Mouse (Mus musculus): ENCODE results near the gene Serpina3i. TPM values are rescaled to one million over a fixed set of nuclear protein-coding genes. Genes with fewer than 3 reads are reported as not detected.

The Serpina3i gene
- polyA plus RNA-seq, 2 experiments: 0.55 to 1.4 TPM

DNA sequence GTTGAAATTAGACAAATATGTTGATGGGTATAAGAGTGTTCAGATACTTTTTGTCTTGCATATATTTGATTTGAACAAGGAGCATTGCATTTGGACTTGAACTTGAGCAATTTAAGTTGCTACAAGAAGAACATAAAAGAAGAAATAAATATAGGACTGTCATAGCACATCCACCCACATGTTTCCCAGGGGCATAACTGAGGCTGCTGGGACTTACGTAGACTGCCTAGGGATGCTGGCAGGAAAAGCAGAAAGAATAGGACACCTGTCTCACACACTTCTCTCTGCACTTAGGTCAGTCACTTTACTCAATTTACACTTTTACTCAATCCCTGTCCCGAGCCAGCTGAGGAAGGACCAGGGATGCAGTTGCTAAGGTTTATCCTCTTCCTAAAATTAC lies 31.0 kb downstream of the Serpina3i start:
- ATAC-seq (ENCODE audit: low FRiP score, low read depth) (no peak), DNase-seq (ENCODE audit: low spot score) (no peak)
- Histone ChIP-seq H3K9ac (ENCODE audit: low read depth, low read length, severe bottlenecking) (no peak overlapping the region), H3K4me3 (replicated peaks; ENCODE audit: low read length) (no peak overlapping the region), H3K4me2 (replicated peaks; ENCODE audit: low read depth, low read length, severe bottlenecking) (no peak overlapping the region), H3K36me3 (ENCODE audit: control insufficient read depth, insufficient read depth, low read length) (no peaks in the 10 kb centered on the region), H3K27ac (replicated peaks; ENCODE audit: low read depth, low read length) (no peak overlapping the region), H3K4me1 (ENCODE audit: control insufficient read depth, insufficient read depth, low read length) (no peaks in the 10 kb centered on the region), H3K27me3 (ENCODE audit: control insufficient read depth, insufficient read depth, low read length) (no peaks in the 10 kb centered on the region), H3K9me3 (ENCODE audit: control insufficient read depth, low read length) (no peaks in the 10 kb centered on the region)
- 86% methylated on average over 2 of the region's 2 CpGs for WGBS
- no peak for TF ChIP-seq POLR2A (IDR thresholded peaks at IDR 0.05; ENCODE audit: borderline replicate concordance, extremely low read depth, insufficient read depth, insufficient read length)

DNA sequence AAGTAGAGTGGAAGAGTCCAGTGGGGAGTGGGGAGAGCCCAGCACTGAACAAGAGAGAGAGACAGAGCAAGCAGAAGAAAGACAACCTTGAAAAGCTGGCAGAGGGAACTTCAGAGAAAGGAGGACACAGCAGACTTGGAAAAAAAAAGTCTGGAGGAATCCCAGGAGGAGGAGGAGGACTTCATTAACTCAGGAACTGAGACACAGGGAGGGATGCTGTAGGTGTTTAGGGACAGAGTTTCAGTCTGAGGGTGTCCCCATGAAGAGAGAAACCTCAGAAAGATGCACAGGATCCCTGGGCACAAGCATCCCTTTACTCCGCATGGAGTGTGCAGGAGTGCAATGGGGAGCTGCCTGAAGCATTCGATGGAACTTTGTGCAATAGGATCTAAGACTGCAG lies 35.1 kb downstream of the Serpina3i start:
- WGBS: 87% methylated on average over 2 of the region's 2 CpGs
- ATAC-seq (ENCODE audit: low FRiP score, low read depth) (no peak), DNase-seq (ENCODE audit: low spot score) (no peak)

DNA sequence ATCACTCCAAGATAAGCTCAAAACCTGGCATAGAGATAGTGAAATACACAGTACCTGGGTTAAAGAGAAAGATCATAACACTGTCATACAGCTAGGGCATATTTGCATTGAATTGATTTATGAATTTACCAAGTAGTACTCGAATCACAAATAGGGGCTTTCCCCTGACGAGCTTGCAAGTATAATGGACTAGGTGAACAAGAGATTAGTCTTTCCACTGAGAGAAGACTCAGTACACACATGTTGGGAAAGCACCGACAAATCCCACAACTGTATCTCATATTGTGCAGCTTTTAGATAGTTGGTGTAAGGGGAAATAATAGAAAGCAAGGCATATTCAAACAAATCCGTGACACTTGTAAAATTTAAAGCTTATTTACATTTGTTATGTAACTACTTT lies 43.1 kb downstream of the Serpina3i start:
- WGBS: 81% methylated on average over 4 of the region's 4 CpGs
- Histone ChIP-seq H3K9ac (ENCODE audit: low read depth, low read length, severe bottlenecking) (no peak overlapping the region), H3K4me3 (replicated peaks; ENCODE audit: low read length) (no peak overlapping the region), H3K9me3 (ENCODE audit: control insufficient read depth, low read length) (no peaks in the 10 kb centered on the region), H3K36me3 (ENCODE audit: control insufficient read depth, insufficient read depth, low read length) (no peaks in the 10 kb centered on the region), H3K27me3 (ENCODE audit: control insufficient read depth, insufficient read depth, low read length) (no peaks in the 10 kb centered on the region), H3K27ac (replicated peaks; ENCODE audit: low read depth, low read length) (no peak overlapping the region), H3K4me2 (replicated peaks; ENCODE audit: low read depth, low read length, severe bottlenecking) (no peak overlapping the region), H3K4me1 (ENCODE audit: control insufficient read depth, insufficient read depth, low read length) (no peaks in the 10 kb centered on the region)
- ATAC-seq (ENCODE audit: low FRiP score, low read depth) (no peak), DNase-seq (ENCODE audit: low spot score) (no peak)
- no peak for TF ChIP-seq POLR2A (IDR thresholded peaks at IDR 0.05; ENCODE audit: borderline replicate concordance, extremely low read depth, insufficient read depth, insufficient read length)

More for the DNA sequence above, 35.1 kb downstream of the Serpina3i start:
- no peak overlapping the region for H3K4me3 ChIP-seq (replicated peaks; ENCODE audit: low read length)
- H3K27me3 ChIP-seq (ENCODE audit: control insufficient read depth, insufficient read depth, low read length): no peaks in the 10 kb centered on the region
- no peak overlapping the region for H3K4me2 ChIP-seq (replicated peaks; ENCODE audit: low read depth, low read length, severe bottlenecking)
- H3K27ac ChIP-seq (replicated peaks; ENCODE audit: low read depth, low read length): no peak overlapping the region
- H3K4me1 ChIP-seq (ENCODE audit: control insufficient read depth, insufficient read depth, low read length): no peaks in the 10 kb centered on the region
- no peaks in the 10 kb centered on the region for H3K36me3 ChIP-seq (ENCODE audit: control insufficient read depth, insufficient read depth, low read length)
- no peaks in the 10 kb centered on the region for H3K9me3 ChIP-seq (ENCODE audit: control insufficient read depth, low read length)
- no peak overlapping the region for H3K9ac ChIP-seq (ENCODE audit: low read depth, low read length, severe bottlenecking)
- TF ChIP-seq POLR2A (IDR thresholded peaks at IDR 0.05; ENCODE audit: borderline replicate concordance, extremely low read depth, insufficient read depth, insufficient read length): no peak

GRCm38 (mm10) chr12:104314253-104314652 lies 51.3 kb downstream of the Serpina3i start, which contains the start of gene Serpina3j:
Gene Serpina3j (plus strand): TSS chr12:104314553.
- ATAC-seq (ENCODE audit: low FRiP score, low read depth): no peak
- no peak within 1 kb of the TSS for H3K4me2 ChIP-seq (replicated peaks; ENCODE audit: low read depth, low read length, severe bottlenecking)
- WGBS: 84% methylated on average over 1 of the region's 1 CpGs
- DNase-seq (ENCODE audit: low spot score): no peak
- no peaks in the 10 kb centered on the region for H3K36me3 ChIP-seq (ENCODE audit: control insufficient read depth, insufficient read depth, low read length)
- H3K27ac ChIP-seq (replicated peaks; ENCODE audit: low read depth, low read length): no peak within 1 kb of the TSS
- no peaks in the 10 kb centered on the region for H3K4me1 ChIP-seq (ENCODE audit: control insufficient read depth, insufficient read depth, low read length)
- H3K4me3 ChIP-seq (replicated peaks; ENCODE audit: low read length): no peak within 1 kb of the TSS
- no peaks in the 10 kb centered on the region for H3K27me3 ChIP-seq (ENCODE audit: control insufficient read depth, insufficient read depth, low read length)
- no peaks in the 10 kb centered on the region for H3K9me3 ChIP-seq (ENCODE audit: control insufficient read depth, low read length)
- H3K9ac ChIP-seq (ENCODE audit: low read depth, low read length, severe bottlenecking): no peak within 1 kb of the TSS
- no peak for TF ChIP-seq POLR2A (IDR thresholded peaks at IDR 0.05; ENCODE audit: borderline replicate concordance, extremely low read depth, insufficient read depth, insufficient read length)

Other genes starting within 250 kb of the Serpina3i start
- 0.16 and 0.22 TPM in 2 replicates for gene Serpina9, start 249.4 kb upstream of the Serpina3i start, polyA plus RNA-seq (2012; rRNA removed)
- gene Serpina9, start 249.4 kb upstream of the Serpina3i start, polyA plus RNA-seq (2014; fragmentation: Nextera tagmentation; extraction: Ambion mirVana): 0.10 TPM in 1 of 2 replicates, not detected in the other
- gene Serpina12, start 218.7 kb upstream of the Serpina3i start, polyA plus RNA-seq (2012; rRNA removed): 0.03 TPM in 1 of 2 replicates, not detected in the other
- 0.06 TPM in 1 of 2 replicates, not detected in the other for gene Serpina12, start 218.7 kb upstream of the Serpina3i start, polyA plus RNA-seq (2014; fragmentation: Nextera tagmentation; extraction: Ambion mirVana)
- 0.05 TPM in 1 of 2 replicates, not detected in the other for gene Serpina5, start 162.0 kb upstream of the Serpina3i start, polyA plus RNA-seq (2012; rRNA removed)
- not detected in 2 replicates for gene Serpina5, start 162.0 kb upstream of the Serpina3i start, polyA plus RNA-seq (2014; fragmentation: Nextera tagmentation; extraction: Ambion mirVana)
- gene Serpina3a, start 150.4 kb upstream of the Serpina3i start, polyA plus RNA-seq (2012; rRNA removed): not detected in 2 replicates
- gene Serpina3a, start 150.4 kb upstream of the Serpina3i start, polyA plus RNA-seq (2014; fragmentation: Nextera tagmentation; extraction: Ambion mirVana): not detected in 2 replicates
- gene Serpina3b, start 135.1 kb upstream of the Serpina3i start, polyA plus RNA-seq (2012; rRNA removed): 0.06 TPM in 1 of 2 replicates, not detected in the other
- gene Serpina3b, start 135.1 kb upstream of the Serpina3i start, polyA plus RNA-seq (2014; fragmentation: Nextera tagmentation; extraction: Ambion mirVana): 0.45 TPM in 1 of 2 replicates, not detected in the other
- gene Serpina3c, start 109.3 kb upstream of the Serpina3i start, polyA plus RNA-seq (2012; rRNA removed): 0.09 TPM in 1 of 2 replicates, not detected in the other
- gene Serpina3c, start 109.3 kb upstream of the Serpina3i start, polyA plus RNA-seq (2014; fragmentation: Nextera tagmentation; extraction: Ambion mirVana): not detected in 2 replicates
- gene Serpina3f, start 48.6 kb upstream of the Serpina3i start, polyA plus RNA-seq (2012; rRNA removed): 0.05 TPM in 1 of 2 replicates, not detected in the other
- gene Serpina3f, start 48.6 kb upstream of the Serpina3i start, polyA plus RNA-seq (2014; fragmentation: Nextera tagmentation; extraction: Ambion mirVana): not detected in 2 replicates
- 0.82 and 1.1 TPM in 2 replicates for gene Serpina3g, start 26.9 kb upstream of the Serpina3i start, polyA plus RNA-seq (2012; rRNA removed)
- 0.87 and 1.1 TPM in 2 replicates for gene Serpina3g, start 26.9 kb upstream of the Serpina3i start, polyA plus RNA-seq (2014; fragmentation: Nextera tagmentation; extraction: Ambion mirVana)
- gene Serpina3j, start 51.4 kb downstream of the Serpina3i start, polyA plus RNA-seq (2012; rRNA removed): 0.22 and 0.36 TPM in 2 replicates
- gene Serpina3j, start 51.4 kb downstream of the Serpina3i start, polyA plus RNA-seq (2014; fragmentation: Nextera tagmentation; extraction: Ambion mirVana): 0.32 and 0.72 TPM in 2 replicates
- gene Serpina3k, start 75.4 kb downstream of the Serpina3i start, polyA plus RNA-seq (2012; rRNA removed): not detected in 2 replicates
- gene Serpina3k, start 75.4 kb downstream of the Serpina3i start, polyA plus RNA-seq (2014; fragmentation: Nextera tagmentation; extraction: Ambion mirVana): not detected in 2 replicates
- gene Serpina3m, start 75.4 kb downstream of the Serpina3i start, polyA plus RNA-seq (2012; rRNA removed): not detected in 2 replicates
- gene Serpina3m, start 75.4 kb downstream of the Serpina3i start, polyA plus RNA-seq (2014; fragmentation: Nextera tagmentation; extraction: Ambion mirVana): not detected in 2 replicates
- 7.4 and 9.1 TPM in 2 replicates for gene Serpina3n, start 143.6 kb downstream of the Serpina3i start, polyA plus RNA-seq (2012; rRNA removed)
- gene Serpina3n, start 143.6 kb downstream of the Serpina3i start, polyA plus RNA-seq (2014; fragmentation: Nextera tagmentation; extraction: Ambion mirVana): 0.70 and 0.87 TPM in 2 replicates
- 17.7 and 26.3 TPM in 2 replicates for gene Gsc, start 210.2 kb downstream of the Serpina3i start, polyA plus RNA-seq (2012; rRNA removed)
- 9.7 and 11.3 TPM in 2 replicates for gene Gsc, start 210.2 kb downstream of the Serpina3i start, polyA plus RNA-seq (2014; fragmentation: Nextera tagmentation; extraction: Ambion mirVana)

Data from limb, embryonic 14.5 days (tissue).